Mouse (Mus musculus) thymus, adult 2 months (tissue): ENCODE results near the gene Ccdc136.

Source experiments
- CTCF ChIP-seq: fragments of 200-500 bp; IDR thresholded peaks from 2 replicates; pipeline ENCODE4 v1.5.1; 2012; ENCODE audit warnings: mild to moderate bottlenecking, control low read depth, low read length, moderate library complexity, borderline replicate concordance; ENCODE audit not compliant: control insufficient read depth, poor library complexity, insufficient read depth; ENCODE audit errors: extremely low read depth
- POLR2A ChIP-seq: fragments of 200-500 bp; IDR thresholded peaks from 2 replicates; pipeline ENCODE4 v1.6.1; 2012; ENCODE audit warnings: mild to moderate bottlenecking, low read length, control low read depth, moderate library complexity; ENCODE audit not compliant: control insufficient read depth, poor library complexity, insufficient read depth; ENCODE audit errors: extremely low read depth

- TF ChIP-seq CTCF = no peak
- TF ChIP-seq POLR2A = no peak
Observed at GRCm38 (mm10) chr6:29351613-29352012, 44.5 kb upstream of the Ccdc136 start.
